ENCODE assay signal across 8 mouse cellular contexts in genomic region chr11:4986695-4987486, GRCm38 (mm10). TPM values are rescaled to one million over a fixed set of nuclear protein-coding genes. Genes with fewer than 3 reads are reported as not detected.
A peak's percentile ranks its signal among the peaks of the same experiment; 100 is the strongest.
DNase-seq lines count a peak whose midpoint lies in the region; ATAC-seq lines count a peak whose summit lies in the region.

Gene Ap1b1 (plus strand): TSS chr11:4986824.

- peaks cover 38% of the 10 kb centered on the region for H3K36me3 ChIP-seq in megakaryocyte, embryonic 14.5 days (replicated peaks; ENCODE audit: low read length)

- H3K27me3 ChIP-seq in megakaryocyte, embryonic 14.5 days (replicated peaks), result peaks cover 6% of the 10 kb centered on the region

- peak within 1 kb of the TSS; percentile 96 for H3K4me3 ChIP-seq in megakaryocyte, embryonic 14.5 days (replicated peaks)

- peak; percentile 91 to 92 for DNase-seq in adrenal gland, adult 18-20 months (ENCODE audit: low spot score in 2 of 2)
- peak; percentile 96 for DNase-seq in embryo, embryonic 10.5 days (ENCODE audit: low spot score)
- peak; percentile 92 for DNase-seq in gastrocnemius, postnatal 14 days
- DNase-seq in left cerebral cortex, adult 9 months (ENCODE audit: low spot score in 2 of 2), result peak; percentile 52 to 83
- peak; percentile 84 to 90 for DNase-seq in right cerebral cortex, adult 2 months (ENCODE audit: low spot score in 2 of 2)
- DNase-seq in urinary bladder, postnatal 10 days (ENCODE audit: low spot score), result peak; percentile 79

- no peaks in the 10 kb centered on the region for H3K9me3 ChIP-seq in megakaryocyte, embryonic 14.5 days

- peak; percentile 93 for ATAC-seq in inflammation-experienced regulatory T-cells, adult 6 months

- intact Hi-C loops in gastrocnemius, postnatal 14 days (cut with DNase I; ENCODE audit: low total_unique reads), result no loop called here

- peaks cover 77% of the 10 kb centered on the region for H3K4me1 ChIP-seq in megakaryocyte, embryonic 14.5 days

RNA-seq across cellular contexts. Expression of gene Ap1b1, which starts in this region (rescaled TPM):
- 10 to 100 TPM; 54.3 to 73.9 TPM for total RNA-seq in adrenal gland, adult 18-20 months (2021)
- 10 to 100 TPM; 31.6 to 41.1 TPM for total RNA-seq in gastrocnemius, postnatal 14 days (2021)
- polyA plus RNA-seq in inflammation-experienced regulatory T-cells, adult 6 months (2017; shearing (Covaris generic)), result 10 to 100 TPM; 48.9 to 55.5 (median 50.0) TPM
- polyA plus RNA-seq in megakaryocyte, embryonic 14.5 days (2012; ENCODE audit: insufficient read depth, low replicate concordance), result 57.8 and 66.6 TPM in 2 replicates

Comparison
In these comparisons a context has a peak if more than half of its experiments do, and no peak if none do; other contexts are left out.
1. Peak in every context shown above with its lines: DNase-seq, ATAC-seq and H3K4me3 ChIP-seq.